Mouse (Mus musculus) bone marrow, adult 2 months (tissue): Measurements from ENCODE around the gene Minpp1.

Experiments
- CTCF ChIP-seq: fragments of 200-500 bp; IDR thresholded peaks from 2 replicates; pipeline ENCODE4 v1.5.1; 2011; ENCODE audit warnings: low read length, control low read depth; ENCODE audit not compliant: control insufficient read depth, insufficient read depth
- POLR2A ChIP-seq: fragments of 200-500 bp; IDR thresholded peaks from 2 replicates; pipeline ENCODE4 v1.6.1; 2011; ENCODE audit warnings: low read depth, mild to moderate bottlenecking, control low read depth, low read length, borderline replicate concordance; ENCODE audit not compliant: control insufficient read depth

GRCm38 (mm10) chr19:32510267-32510666 is 24.7 kb downstream of the Minpp1 start:
- TF ChIP-seq CTCF (no peak), POLR2A (no peak)
